Mouse (Mus musculus): ENCODE data around the gene AI182371. TPM values are rescaled to one million over a fixed set of nuclear protein-coding genes. Genes with fewer than 3 reads are reported as not detected.

AI182371 gene
- polyA plus RNA-seq, 1 experiment: 0.71 TPM

DNA sequence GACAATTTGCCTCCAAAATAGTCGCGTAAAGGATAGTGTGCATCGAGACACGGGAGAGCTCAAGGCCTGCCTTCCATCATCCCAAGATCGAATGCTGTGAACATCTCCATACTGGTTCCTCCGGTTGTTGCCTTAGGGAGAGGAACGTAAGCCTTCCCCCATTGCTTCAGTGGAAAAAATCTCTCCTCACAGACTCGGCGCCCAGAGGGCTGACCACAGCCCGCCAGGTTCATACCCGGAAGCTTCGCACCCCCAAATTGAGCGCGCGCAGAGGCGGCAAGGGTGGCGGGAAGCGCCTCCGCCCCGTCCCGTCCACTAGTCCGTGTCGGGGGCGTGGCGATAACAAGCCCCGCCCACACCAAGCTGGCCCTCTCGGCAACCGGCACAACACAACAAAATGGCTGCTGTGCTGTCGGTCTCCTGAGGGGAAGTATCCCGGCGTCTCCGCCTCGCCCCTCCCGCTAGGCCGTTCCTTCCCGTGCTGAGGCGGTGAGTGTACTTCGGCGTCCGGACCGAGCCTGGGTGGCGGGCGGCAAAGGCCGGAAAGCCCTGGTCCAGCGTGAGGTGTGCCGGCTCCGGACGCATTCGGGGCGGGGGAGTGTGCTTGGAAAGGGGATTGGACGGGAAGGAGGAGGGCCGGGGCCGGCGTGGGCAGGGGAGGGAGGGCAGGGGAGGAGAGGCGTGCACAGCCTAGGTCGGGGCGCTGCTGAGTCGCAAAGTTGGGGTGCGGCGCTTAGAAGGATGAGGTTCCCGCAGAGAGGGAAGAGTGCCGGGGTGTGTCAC lies 8.0 kb upstream of the AI182371 start, which contains the start of gene Cntrl:
TSS of gene Cntrl (plus strand) at position 352 of the 783 bp plus-strand sequence.
- peak; percentile 49; the same call in 1 of the 2 replicates for TF ChIP-seq POLR2A (IDR thresholded peaks at IDR 0.05; ENCODE audit: borderline replicate concordance, extremely low read depth, insufficient read depth, insufficient read length, poor library complexity, severe bottlenecking)
- TF ChIP-seq CTCF (IDR thresholded peaks at IDR 0.05; ENCODE audit: borderline replicate concordance, extremely low read depth, insufficient read depth, insufficient read length): no peak
- peak; percentile 95 for DNase-seq (ENCODE audit: low read depth)

DNA sequence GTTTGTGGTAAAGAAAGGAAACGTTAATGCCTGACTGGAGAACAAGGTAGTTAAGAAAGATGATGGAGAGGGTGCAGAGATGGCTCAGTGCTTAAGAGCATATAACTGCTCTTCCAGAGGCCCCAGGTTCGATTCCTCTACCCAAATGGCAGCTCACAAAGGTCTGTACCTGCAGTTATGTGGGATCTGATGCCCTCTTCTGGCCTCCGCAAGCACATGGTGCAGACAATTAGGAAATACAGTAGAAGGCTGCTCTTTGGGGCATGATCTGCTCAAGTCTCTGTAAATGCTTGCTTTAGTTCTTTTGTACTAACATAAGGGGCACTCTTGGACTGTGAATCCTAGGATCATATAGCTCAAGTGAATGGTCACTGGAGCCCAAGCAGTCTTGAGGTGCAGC lies 7.4 kb upstream of the AI182371 start:
- DNase-seq (ENCODE audit: low read depth): peak; percentile 88
- TF ChIP-seq POLR2A (IDR thresholded peaks at IDR 0.05; ENCODE audit: borderline replicate concordance, extremely low read depth, insufficient read depth, insufficient read length, poor library complexity, severe bottlenecking) (no peak), CTCF (IDR thresholded peaks at IDR 0.05; ENCODE audit: borderline replicate concordance, extremely low read depth, insufficient read depth, insufficient read length) (peak; percentile 59; the same call in 1 of the 2 replicates)

DNA sequence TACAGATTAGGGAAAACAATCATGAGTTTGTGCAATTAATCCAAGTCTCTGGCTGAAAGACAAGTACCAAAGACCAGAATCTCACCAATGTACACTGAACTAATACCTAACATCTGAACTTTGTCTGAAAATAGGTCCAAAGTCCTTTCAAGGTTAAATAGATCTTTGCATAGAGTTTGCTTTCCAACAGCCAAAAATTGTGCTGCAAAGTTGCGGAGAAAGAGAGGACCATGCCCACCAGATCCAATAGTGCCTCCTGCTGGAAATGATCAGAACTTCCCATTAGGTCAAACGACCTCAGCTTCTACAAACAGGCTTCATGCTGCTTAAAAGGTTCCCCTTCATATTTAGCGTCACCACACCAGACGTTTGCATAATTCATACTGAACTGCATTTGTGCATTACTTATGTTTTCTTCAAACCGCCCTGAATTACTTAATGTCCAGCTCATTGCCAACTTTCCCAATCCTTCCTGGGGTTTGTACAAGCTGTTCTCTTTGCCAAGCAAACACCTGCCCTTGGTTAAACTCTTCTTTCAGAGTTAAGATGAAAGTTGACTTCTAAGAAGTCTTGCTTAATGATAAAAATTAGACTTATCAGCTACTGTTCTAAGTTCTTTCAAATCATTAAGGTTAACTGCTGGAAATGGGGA lies 6.8 kb upstream of the AI182371 start:
- DNase-seq (ENCODE audit: low read depth): peak; percentile 53
- TF ChIP-seq POLR2A (IDR thresholded peaks at IDR 0.05; ENCODE audit: borderline replicate concordance, extremely low read depth, insufficient read depth, insufficient read length, poor library complexity, severe bottlenecking) (no peak), CTCF (IDR thresholded peaks at IDR 0.05; ENCODE audit: borderline replicate concordance, extremely low read depth, insufficient read depth, insufficient read length) (peak; percentile 57; the same call in 1 of the 2 replicates)

DNA sequence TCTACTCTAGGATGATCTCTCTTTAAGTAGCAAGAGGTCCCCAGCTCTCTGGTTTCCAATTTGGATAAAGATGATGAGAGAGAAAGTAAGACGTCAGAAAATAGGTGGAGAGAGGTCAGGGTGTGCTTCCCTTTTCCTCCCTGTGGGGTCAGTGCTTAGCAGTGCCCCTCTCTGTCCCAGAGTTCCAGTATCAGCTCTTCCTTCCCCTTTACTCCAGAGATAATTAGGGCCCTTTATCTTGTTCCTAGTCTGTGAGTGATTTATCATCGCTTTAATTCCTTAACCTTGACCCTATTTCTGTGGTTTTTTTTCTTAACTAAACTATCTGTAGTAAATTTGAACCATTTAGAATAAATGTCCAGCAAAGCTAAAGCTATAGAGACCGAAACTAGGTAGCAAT lies 3.5 kb upstream of the AI182371 start:
- DNase-seq (ENCODE audit: low read depth): no peak
- TF ChIP-seq POLR2A (IDR thresholded peaks at IDR 0.05; ENCODE audit: borderline replicate concordance, extremely low read depth, insufficient read depth, insufficient read length, poor library complexity, severe bottlenecking): no peak
- no peak for TF ChIP-seq CTCF (IDR thresholded peaks at IDR 0.05; ENCODE audit: borderline replicate concordance, extremely low read depth, insufficient read depth, insufficient read length)

DNA sequence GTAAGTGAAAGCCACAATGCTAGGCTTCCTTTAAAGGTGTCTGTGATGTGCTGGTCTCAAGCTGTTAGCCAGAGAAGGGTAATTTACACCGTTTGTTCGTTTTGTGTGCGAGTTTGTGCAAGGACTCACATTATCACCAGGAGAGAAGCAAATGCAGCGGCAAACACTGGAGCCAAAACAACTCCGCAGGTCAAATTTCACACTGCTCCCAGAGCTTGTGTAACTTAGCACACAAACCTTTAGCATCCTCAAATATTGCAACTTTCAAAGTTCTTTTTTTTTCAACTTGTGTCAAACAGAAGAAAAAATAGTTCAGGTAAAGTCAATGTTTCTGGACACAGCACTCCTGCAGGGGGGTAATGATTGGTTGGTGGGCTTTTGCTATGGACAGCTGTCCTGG lies 2.2 kb upstream of the AI182371 start:
- no peak for DNase-seq (ENCODE audit: low read depth)
- no peak for TF ChIP-seq POLR2A (IDR thresholded peaks at IDR 0.05; ENCODE audit: borderline replicate concordance, extremely low read depth, insufficient read depth, insufficient read length, poor library complexity, severe bottlenecking)
- no peak for TF ChIP-seq CTCF (IDR thresholded peaks at IDR 0.05; ENCODE audit: borderline replicate concordance, extremely low read depth, insufficient read depth, insufficient read length)

DNA sequence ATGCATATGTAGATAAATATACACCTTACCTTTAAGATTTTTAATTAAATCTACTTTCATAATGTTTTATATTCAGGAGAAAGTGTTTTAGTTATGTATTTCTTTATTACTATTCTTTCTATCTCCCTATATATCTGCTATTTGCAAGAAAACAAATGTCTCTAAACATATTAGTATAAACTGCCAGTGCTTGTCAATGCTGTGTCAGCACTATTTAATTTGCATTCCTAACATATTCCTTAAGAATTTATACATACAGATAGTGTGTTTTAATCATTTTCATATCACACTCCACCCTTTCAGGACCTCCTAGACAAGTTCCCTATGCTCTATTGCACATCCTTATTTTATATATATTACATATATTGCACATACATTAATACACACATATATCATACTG lies 1.4 kb upstream of the AI182371 start:
- TF ChIP-seq POLR2A (IDR thresholded peaks at IDR 0.05; ENCODE audit: borderline replicate concordance, extremely low read depth, insufficient read depth, insufficient read length, poor library complexity, severe bottlenecking) (no peak), CTCF (IDR thresholded peaks at IDR 0.05; ENCODE audit: borderline replicate concordance, extremely low read depth, insufficient read depth, insufficient read length) (no peak)
- no peak for DNase-seq (ENCODE audit: low read depth)

DNA sequence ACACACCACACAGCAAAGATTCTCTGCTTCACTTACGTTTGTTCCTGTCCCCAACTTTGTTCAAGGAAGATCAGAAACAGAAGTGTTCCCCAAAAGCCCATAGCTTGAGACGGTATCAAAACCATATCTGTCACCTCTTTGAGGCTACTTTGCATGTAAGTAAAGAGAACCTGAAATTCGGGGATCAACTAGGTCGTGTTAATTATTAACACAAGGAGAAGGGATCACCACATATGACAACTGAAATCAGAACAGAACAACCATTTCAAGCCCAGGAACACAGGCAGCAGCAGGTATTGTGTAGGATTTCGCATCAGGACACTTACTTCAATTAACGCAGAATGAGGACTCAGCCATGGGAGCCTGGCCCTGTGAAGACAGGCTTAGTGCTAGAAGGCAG lies 814 bp downstream of the AI182371 start:
- no peak for TF ChIP-seq CTCF (IDR thresholded peaks at IDR 0.05; ENCODE audit: borderline replicate concordance, extremely low read depth, insufficient read depth, insufficient read length)
- TF ChIP-seq POLR2A (IDR thresholded peaks at IDR 0.05; ENCODE audit: borderline replicate concordance, extremely low read depth, insufficient read depth, insufficient read length, poor library complexity, severe bottlenecking): no peak
- no peak for DNase-seq (ENCODE audit: low read depth)

DNA sequence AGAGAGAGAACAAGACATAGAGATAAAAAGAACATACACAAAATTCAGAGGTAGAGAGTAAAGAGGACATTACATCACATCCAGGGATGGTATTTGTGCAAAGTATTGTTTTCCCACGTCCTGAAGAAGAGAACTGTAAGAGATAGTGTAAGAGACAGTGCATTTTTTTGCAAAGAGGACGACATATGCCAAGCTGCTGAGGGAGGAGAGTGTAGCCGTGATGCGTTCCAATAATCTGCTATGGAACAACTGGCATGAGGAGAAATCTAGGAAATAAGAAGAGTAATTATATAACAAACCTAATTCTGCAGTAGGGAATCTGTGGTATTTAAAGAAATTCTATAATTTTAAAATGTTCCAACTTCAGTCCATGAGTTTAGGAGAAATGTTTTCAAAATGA lies 13.9 kb downstream of the AI182371 start:
- no peak for DNase-seq (ENCODE audit: low read depth)
- TF ChIP-seq CTCF (IDR thresholded peaks at IDR 0.05; ENCODE audit: borderline replicate concordance, extremely low read depth, insufficient read depth, insufficient read length) (no peak), POLR2A (IDR thresholded peaks at IDR 0.05; ENCODE audit: borderline replicate concordance, extremely low read depth, insufficient read depth, insufficient read length, poor library complexity, severe bottlenecking) (no peak)

DNA sequence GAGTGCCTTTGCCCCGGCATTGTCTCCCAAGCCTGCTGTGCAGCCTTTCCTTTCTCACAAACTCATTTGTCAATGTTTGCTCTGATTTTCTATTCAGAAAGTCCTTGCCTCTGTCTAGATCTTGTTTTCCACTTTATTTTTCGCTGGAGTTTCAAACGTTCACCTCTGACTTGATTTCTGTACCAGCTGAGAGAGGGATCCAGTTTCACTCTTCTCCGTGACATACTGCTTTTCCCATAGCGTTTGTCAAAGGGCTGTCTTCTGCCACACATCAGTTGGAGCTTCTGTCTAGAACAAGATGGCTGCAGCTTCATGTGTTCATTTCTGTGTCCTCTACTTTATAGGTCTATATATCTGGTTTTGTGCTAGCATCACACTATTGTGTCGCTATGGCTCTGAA lies 22.2 kb downstream of the AI182371 start:
- TF ChIP-seq CTCF (IDR thresholded peaks at IDR 0.05; ENCODE audit: borderline replicate concordance, extremely low read depth, insufficient read depth, insufficient read length) (no peak), POLR2A (IDR thresholded peaks at IDR 0.05; ENCODE audit: borderline replicate concordance, extremely low read depth, insufficient read depth, insufficient read length, poor library complexity, severe bottlenecking) (no peak)

DNA sequence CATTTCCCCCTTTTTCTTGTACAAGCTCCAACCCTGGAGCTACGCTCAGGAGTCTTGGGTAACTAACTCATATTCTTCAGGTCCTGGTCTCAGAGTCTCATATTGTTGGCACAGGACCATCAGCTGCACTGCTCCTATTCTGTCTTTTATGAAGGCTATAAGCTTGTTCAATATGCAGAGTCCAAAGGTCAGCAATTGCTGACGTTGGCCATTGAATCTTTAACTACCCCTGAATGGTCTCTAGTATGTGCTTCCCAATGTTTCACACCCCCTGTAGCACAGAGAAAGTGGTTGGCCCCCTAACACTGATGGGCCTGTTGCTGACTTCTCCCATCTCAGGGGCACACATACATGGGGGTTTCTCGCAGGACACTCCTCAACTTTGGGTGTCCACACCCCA lies 27.0 kb downstream of the AI182371 start:
- no peak for DNase-seq (ENCODE audit: low read depth)
- TF ChIP-seq CTCF (IDR thresholded peaks at IDR 0.05; ENCODE audit: borderline replicate concordance, extremely low read depth, insufficient read depth, insufficient read length) (no peak), POLR2A (IDR thresholded peaks at IDR 0.05; ENCODE audit: borderline replicate concordance, extremely low read depth, insufficient read depth, insufficient read length, poor library complexity, severe bottlenecking) (no peak)

More for the DNA sequence above, 22.2 kb downstream of the AI182371 start:
- DNase-seq (ENCODE audit: low read depth): no peak

DNA sequence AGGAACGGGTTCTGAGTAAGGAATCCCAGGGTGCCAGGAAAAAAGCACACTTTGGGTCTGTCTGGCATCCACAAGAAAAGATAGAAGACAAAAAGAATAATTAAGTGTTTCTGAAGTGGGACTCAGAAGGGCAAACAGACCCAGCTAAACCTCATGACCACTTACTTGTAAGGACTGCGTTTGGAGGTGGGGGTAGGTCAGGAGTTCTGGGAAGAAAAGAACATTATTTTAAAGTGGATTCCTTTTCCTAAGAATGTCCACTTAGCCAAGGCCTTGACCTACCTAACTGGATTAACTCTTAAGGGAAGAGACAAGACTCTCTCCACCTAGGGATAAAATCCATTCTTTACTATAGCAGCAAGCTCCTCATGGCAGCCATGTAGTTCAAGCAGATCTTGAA lies 28.8 kb downstream of the AI182371 start:
- no peak for DNase-seq (ENCODE audit: low read depth)
- TF ChIP-seq POLR2A (IDR thresholded peaks at IDR 0.05; ENCODE audit: borderline replicate concordance, extremely low read depth, insufficient read depth, insufficient read length, poor library complexity, severe bottlenecking) (no peak), CTCF (IDR thresholded peaks at IDR 0.05; ENCODE audit: borderline replicate concordance, extremely low read depth, insufficient read depth, insufficient read length) (no peak)

All from brain, embryonic 14.5 days (tissue).